Mouse (Mus musculus) ES-E14 (cell line): ENCODE results near the gene Kcnab3. TPM values are rescaled to one million over a fixed set of nuclear protein-coding genes. Genes with fewer than 3 reads are reported as not detected.

Experiments
- DNase-seq: peaks from one replicate; pipeline ENCODE4 v3.0.0-alpha.2; 2013; ENCODE audit warnings: low read depth, low spot score
- H3K27ac ChIP-seq: 2 replicates; pipeline ENCODE4 v1.5.1; 2012; ENCODE audit warnings: low read depth, mild to moderate bottlenecking, low read length, moderate library complexity, mixed read lengths; ENCODE audit not compliant: poor library complexity, insufficient read depth, severe bottlenecking
- H3K36me3 ChIP-seq: 2 replicates; pipeline ENCODE4 v1.6.1; 2012; ENCODE audit warnings: mild to moderate bottlenecking, low read length, moderate library complexity, mixed read lengths; ENCODE audit not compliant: control insufficient read depth, poor library complexity, insufficient read depth, severe bottlenecking
- H3K4me1 ChIP-seq, 2 experiments: fragments of 150-350 bp in 1 of 2; sonication (generic) in 1 of 2; 2 replicates each; pipeline ENCODE4 v1.6.1; 2012; ENCODE audit warnings: low read length in 2 of 2, mild to moderate bottlenecking in 1 of 2, mixed read lengths in 1 of 2; ENCODE audit not compliant: control insufficient read depth in 2 of 2, insufficient read depth in 2 of 2, poor library complexity in 1 of 2
- H3K4me3 ChIP-seq, 2 experiments: fragments of 150-350 bp in 1 of 2; sonication (generic) in 1 of 2; 2 replicates each; pipeline ENCODE4 v1.5.1; 2012; ENCODE audit warnings: low read length in 2 of 2, low read depth in 1 of 2, mild to moderate bottlenecking in 1 of 2, mixed read lengths in 1 of 2; ENCODE audit not compliant: insufficient read depth in 1 of 2, poor library complexity in 1 of 2, severe bottlenecking in 1 of 2
- H3K9ac ChIP-seq: 2 replicates; pipeline ENCODE4 v1.6.1; 2012; ENCODE audit warnings: low read depth, mild to moderate bottlenecking, low read length, mixed read lengths; ENCODE audit not compliant: poor library complexity, insufficient read depth, severe bottlenecking
- H3K9me3 ChIP-seq: fragments of 150-350 bp; sonication (generic); 2 replicates; pipeline ENCODE4 v1.6.1; 2012; ENCODE audit warnings: low read depth, mild to moderate bottlenecking, low read length; ENCODE audit not compliant: control insufficient read depth, insufficient read depth
- CHD2 ChIP-seq: IDR thresholded peaks from 2 replicates; pipeline ENCODE4 v1.6.1; 2014; ENCODE audit warnings: mild to moderate bottlenecking, low read depth, low read length, inconsistent platforms
- HCFC1 ChIP-seq: IDR thresholded peaks from 2 replicates; pipeline ENCODE4 v1.6.1; 2012; ENCODE audit warnings: low read length, inconsistent platforms, borderline replicate concordance; ENCODE audit not compliant: insufficient read depth
- MAFK ChIP-seq: IDR thresholded peaks from 2 replicates; pipeline ENCODE4 v1.6.1; 2014; ENCODE audit warnings: mild to moderate bottlenecking, low read depth, low read length, inconsistent platforms; ENCODE audit not compliant: insufficient read depth
- ZC3H11A ChIP-seq: IDR thresholded peaks from 2 replicates; pipeline ENCODE4 v1.6.1; 2012; ENCODE audit warnings: low read depth, mild to moderate bottlenecking, inconsistent platforms, low read length, borderline replicate concordance
- ZNF384 ChIP-seq: IDR thresholded peaks from 2 replicates; pipeline ENCODE4 v1.6.1; 2012; ENCODE audit warnings: low read depth, low read length, inconsistent platforms
- in situ Hi-C, 2 experiments: fragments of 600-800 bp; cut with MboI; formaldehyde crosslinking; loops; one replicate each; pipeline ENCODE4 v1.15.1; 2025; ENCODE audit warnings: low sequenced_read_pairs in 2 of 2, inconsistent platforms in 1 of 2; ENCODE audit not compliant: unreplicated experiment in 2 of 2
- total RNA-seq: library from RNA; depleted of rRNA; stranded (reverse); fragments of 300-350 nt; gene quantifications from 2 replicates; pipeline ENCODE4 v1.2.3, GENCODE M21; 2012

Gene Kcnab3
- total RNA-seq, 1 experiment, result 2.2 TPM

GRCm38 (mm10) chr11:69322693-69323471 lies 3.2 kb upstream of the Kcnab3 start:
- peaks cover 0 to 10% of the 10 kb centered on the region in 2 experiments; a peak in 2 of 4 replicates for H3K4me1 ChIP-seq
- no peaks in the 10 kb centered on the region for H3K9me3 ChIP-seq
- 0 out of 2 replicates have a peak overlapping the region, but pooled peaks have one; percentile 48 for H3K27ac ChIP-seq
- peaks cover 10% of the 10 kb centered on the region; the same call in 1 of the 2 replicates for H3K36me3 ChIP-seq
- H3K4me3 ChIP-seq, result peak overlapping the region; percentile 80 to 90
- no peak for DNase-seq
- in situ Hi-C loops, result no loop called here
- peak overlapping the region; percentile 92 for H3K9ac ChIP-seq
- TF ChIP-seq HCFC1 (no peak), ZC3H11A (no peak), CHD2 (no peak), ZNF384 (no peak), MAFK (no peak)

- in situ Hi-C loops, result no loop called here
- no peak for TF ChIP-seq ZC3H11A
- H3K4me1 ChIP-seq, result peaks cover 0 to 10% of the 10 kb centered on the region in 2 experiments; a peak in 2 of 4 replicates
These were observed 2.4 kb upstream of the Kcnab3 start, which contains the start of the genes Cntrob and Trappc1 for GRCm38 (mm10) chr11:69323667-69324111. Gene Cntrob (minus strand): TSS chr11:69323775. Gene Trappc1 (plus strand): TSS chr11:69323980.

GRCm38 (mm10) chr11:69324749-69325148 lies 1.3 kb upstream of the Kcnab3 start:
- H3K4me3 ChIP-seq, result peak overlapping the region in 1 of 2 experiments; percentile 87; a peak in 2 of 4 replicates
- in situ Hi-C loops, result no loop called here
- H3K9me3 ChIP-seq, result no peaks in the 10 kb centered on the region
- TF ChIP-seq MAFK, result no peak
- peak overlapping the region; percentile 72; the same call in 1 of the 2 replicates for H3K9ac ChIP-seq
- H3K36me3 ChIP-seq, result peaks cover under 1% of the 10 kb centered on the region; the same call in 1 of the 2 replicates
- no peak overlapping the region for H3K27ac ChIP-seq
- peaks cover 0 to 10% of the 10 kb centered on the region in 2 experiments; a peak in 2 of 4 replicates for H3K4me1 ChIP-seq
- DNase-seq, result no peak

More at GRCm38 (mm10) chr11:69323667-69324111, 2.4 kb upstream of the Kcnab3 start, which contains the start of the genes Cntrob and Trappc1:
- DNase-seq, result peak; percentile 98
- peaks cover 10% of the 10 kb centered on the region; the same call in 1 of the 2 replicates for H3K36me3 ChIP-seq
- H3K9me3 ChIP-seq, result no peaks in the 10 kb centered on the region
- peak within 1 kb of the TSS; percentile 80 to 90 for H3K4me3 ChIP-seq
- H3K9ac ChIP-seq, result peak within 1 kb of the TSS; percentile 92
- H3K27ac ChIP-seq, result peak within 1 kb of the TSS; percentile 48

- H3K4me1 ChIP-seq, result peaks cover 2 to 14% of the 10 kb centered on the region in 2 experiments; a peak in 3 of 4 replicates
- H3K27ac ChIP-seq, result no peak overlapping the region
- no peak for DNase-seq
- peak overlapping the region; percentile 41 for H3K9ac ChIP-seq
- peak overlapping the region; percentile 72 to 74 for H3K4me3 ChIP-seq
- H3K9me3 ChIP-seq, result no peaks in the 10 kb centered on the region
- H3K36me3 ChIP-seq, result no peaks in the 10 kb centered on the region; the same call in 1 of the 2 replicates
- in situ Hi-C loops, result no loop called here
- TF ChIP-seq MAFK (no peak), ZNF384 (no peak), ZC3H11A (no peak), CHD2 (no peak), HCFC1 (no peak)
These were observed 524 bp downstream of the Kcnab3 start for GRCm38 (mm10) chr11:69326408-69327156.
